Mouse (Mus musculus) cerebellum, adult (tissue): ENCODE results near the gene Hist1h4a.
A peak's percentile ranks its signal among the peaks of the same experiment; 100 is the strongest.
"Not testable (repeated sequence)": the region's sequence is repeated elsewhere in the genome, so short reads cannot be mapped to it uniquely, and the experiment has no call there.

Experiments
- ATAC-seq: cut with Nextera tagmentation; 2 replicates; pipeline ENCODE4 v1.9.2; 2017; ENCODE audit warnings: mild to moderate bottlenecking, moderate library complexity, mixed read lengths; ENCODE audit not compliant: insufficient number of reproducible peaks, low FRiP score, low TSS enrichment

The Hist1h4a gene

GRCm38 (mm10) chr13:23760972-23761864 is at the start of gene Hist1h4a:
Gene Hist1h4a (minus strand): TSS chr13:23761230.
- ATAC-seq, result peak; percentile 69

DNA sequence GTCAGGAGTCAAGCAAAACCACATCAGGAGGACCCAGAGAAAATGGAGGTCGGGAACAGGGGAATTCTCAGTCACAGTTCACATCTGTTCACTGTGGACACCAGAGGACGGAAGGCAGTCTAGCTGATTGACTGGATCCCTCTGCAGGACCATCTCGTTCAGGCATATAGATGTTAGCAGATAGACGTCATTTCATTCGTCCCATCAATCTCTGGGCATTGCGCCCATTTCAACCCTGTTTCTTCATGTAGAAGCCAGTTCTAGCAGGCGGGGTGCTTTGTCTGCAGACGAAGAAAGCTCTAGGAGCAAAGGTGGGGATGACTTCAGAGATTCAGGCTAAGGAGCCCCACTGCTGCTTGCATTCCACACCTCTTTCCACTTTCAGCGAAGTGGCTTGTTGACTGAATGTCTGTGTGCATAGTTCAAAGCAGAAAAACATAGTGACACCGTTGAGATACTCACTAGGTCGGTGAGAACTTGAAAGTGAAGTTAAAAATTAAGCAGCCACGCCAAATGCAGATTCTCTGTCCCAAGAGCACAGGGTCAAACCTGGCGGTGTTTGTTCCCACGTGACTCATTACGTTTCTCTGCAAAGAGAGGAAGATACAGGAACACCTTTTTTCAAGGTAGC is 45.5 kb upstream of the Hist1h4a start, which contains the start of gene Slc17a2:
Gene Slc17a2, plus strand, starts transcription at position 572 of the 631 bp plus-strand sequence.
- no peak for ATAC-seq

DNA sequence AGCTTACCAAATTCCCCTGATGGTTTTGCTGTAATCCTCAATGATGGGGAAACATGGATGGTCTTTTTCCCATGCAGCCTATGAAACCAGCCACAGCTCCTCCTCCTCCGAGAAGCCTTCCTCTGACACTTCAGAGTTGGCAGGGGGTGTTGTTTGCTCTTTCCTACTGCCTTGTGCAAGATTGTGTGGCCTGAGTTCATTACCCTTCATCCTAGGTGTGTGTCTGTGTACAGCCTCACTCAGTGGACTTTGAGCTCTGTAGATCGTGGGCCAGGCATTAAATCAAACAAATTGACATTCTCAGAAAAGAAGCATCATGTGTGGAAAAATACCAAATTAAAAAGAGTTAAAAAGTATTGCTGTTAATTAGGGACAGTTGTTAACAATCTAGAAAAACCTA is 43.5 kb upstream of the Hist1h4a start:
- no peak for ATAC-seq

DNA sequence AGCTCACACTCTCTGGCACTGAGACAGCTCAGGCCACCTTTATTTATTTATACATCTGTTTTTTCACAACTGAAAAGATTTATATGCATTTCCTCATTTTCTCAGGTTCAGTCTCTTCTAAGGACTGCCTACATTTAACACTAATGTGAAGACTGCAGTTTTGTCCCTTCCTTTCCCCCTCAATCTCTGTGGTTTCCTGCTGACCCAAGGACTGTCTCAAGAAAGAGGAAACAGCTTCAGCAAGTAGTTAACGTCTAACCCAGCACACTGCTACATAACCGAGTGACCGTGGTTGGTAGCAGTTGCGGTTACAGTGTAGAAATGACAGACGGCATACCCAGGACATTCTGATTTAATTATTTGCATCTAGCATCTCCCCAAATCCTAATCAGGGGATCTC is 38.4 kb upstream of the Hist1h4a start:
- no peak for ATAC-seq

DNA sequence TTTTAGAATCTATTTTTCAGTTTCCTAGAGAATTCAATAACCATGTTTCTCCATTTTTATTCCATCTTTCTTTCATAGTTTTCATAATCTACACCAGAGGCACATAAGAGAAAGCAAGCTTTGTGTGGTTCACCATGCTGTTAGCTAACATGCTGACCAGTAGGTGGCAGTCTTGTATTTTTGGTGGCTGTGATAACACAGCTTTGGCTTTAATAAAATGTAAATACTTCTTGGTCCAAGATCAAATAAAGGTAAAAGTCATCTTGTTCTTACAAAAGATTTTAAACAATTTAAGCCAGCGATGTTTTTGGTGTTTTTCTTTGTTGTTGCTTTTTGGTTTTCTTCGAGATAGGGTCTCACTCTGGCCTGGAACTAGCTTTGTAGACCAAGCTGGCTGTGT is 31.5 kb upstream of the Hist1h4a start:
- ATAC-seq, result no peak

- no peak for ATAC-seq
Observed at GRCm38 (mm10) chr13:23779025-23779424, 18.0 kb upstream of the Hist1h4a start.

DNA sequence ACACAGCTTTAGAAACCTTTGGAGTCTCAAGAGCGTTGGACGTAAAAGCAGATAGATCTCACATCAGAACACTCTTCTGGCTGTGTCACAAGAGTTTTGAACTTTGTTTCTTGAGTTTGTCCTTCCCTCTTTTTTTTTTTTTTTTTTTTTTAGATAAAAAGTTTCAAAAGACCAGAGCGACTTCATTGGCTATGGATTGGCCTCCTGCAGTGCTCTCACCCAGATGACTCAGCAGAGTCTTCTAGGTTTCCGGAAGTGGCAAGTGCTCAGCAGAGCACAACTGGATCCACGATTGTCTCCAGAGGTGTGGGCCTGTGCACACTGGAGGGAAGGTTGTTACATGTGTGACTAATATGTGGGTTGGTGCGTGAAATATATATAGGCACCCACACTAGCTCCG is 17.3 kb upstream of the Hist1h4a start:
- ATAC-seq, result no peak

DNA sequence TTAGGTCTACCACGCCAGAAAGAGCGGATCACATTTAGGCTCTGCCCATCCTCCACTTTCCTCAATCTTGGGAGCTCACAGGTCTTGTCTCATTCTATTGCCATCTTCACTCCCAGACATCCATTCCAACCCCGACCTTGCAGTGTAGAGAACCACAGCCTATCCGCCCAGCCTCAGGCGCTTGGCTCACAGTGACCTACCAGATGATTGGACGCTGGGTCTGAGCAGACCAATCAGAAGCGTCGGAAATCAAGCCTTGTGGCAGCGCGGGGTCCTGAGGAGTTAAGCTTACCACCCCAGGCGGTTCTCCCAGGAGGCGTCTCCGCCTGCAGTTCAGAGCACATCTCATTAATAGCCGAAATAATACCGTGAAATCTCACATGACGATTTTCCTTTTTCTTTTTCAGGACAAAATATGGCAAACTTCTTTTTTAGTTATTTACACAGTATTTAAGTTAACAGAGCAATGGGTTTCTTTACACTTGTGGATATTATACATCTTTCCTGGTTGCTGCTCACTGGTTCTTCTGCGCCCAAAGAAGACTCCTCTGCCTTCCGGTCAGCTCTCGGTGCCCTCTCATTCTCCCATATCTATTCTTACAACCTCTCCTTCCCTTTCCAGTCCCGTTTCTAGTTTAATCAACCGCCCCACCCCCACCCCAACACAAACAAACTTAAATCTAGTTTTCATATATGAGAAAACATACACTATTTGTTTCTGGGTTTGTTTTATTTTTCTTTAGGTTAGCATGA is 11.7 kb upstream of the Hist1h4a start:
- ATAC-seq, result no peak

GRCm38 (mm10) chr13:23769613-23770012 is 8.6 kb upstream of the Hist1h4a start, which contains the start of gene Trim38:
Gene Trim38 (plus strand): TSS chr13:23769913.
- ATAC-seq, result not testable (repeated sequence)

- ATAC-seq, result no peak
Observed at GRCm38 (mm10) chr13:23768834-23769397, 7.9 kb upstream of the Hist1h4a start.

- no peak for ATAC-seq
Observed at GRCm38 (mm10) chr13:23766772-23767171, 5.7 kb upstream of the Hist1h4a start.

DNA sequence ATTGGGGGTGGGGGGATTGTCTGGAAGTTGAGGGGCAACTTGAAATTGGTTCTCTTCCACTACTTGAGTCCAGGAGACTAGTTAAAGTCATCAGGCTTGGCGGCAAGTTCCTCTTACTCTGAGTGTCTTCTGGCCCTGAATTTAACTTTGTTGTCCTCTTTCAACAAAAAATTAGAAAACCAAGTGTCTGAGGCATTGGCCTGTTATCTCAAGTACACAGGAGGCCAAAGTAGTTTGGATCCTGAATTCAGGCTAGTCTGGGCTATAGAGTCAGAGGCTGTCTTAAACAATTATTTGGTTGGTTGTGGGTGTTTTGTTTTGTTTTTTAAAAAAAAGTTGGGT is 4.1 kb upstream of the Hist1h4a start:
- no peak for ATAC-seq

DNA sequence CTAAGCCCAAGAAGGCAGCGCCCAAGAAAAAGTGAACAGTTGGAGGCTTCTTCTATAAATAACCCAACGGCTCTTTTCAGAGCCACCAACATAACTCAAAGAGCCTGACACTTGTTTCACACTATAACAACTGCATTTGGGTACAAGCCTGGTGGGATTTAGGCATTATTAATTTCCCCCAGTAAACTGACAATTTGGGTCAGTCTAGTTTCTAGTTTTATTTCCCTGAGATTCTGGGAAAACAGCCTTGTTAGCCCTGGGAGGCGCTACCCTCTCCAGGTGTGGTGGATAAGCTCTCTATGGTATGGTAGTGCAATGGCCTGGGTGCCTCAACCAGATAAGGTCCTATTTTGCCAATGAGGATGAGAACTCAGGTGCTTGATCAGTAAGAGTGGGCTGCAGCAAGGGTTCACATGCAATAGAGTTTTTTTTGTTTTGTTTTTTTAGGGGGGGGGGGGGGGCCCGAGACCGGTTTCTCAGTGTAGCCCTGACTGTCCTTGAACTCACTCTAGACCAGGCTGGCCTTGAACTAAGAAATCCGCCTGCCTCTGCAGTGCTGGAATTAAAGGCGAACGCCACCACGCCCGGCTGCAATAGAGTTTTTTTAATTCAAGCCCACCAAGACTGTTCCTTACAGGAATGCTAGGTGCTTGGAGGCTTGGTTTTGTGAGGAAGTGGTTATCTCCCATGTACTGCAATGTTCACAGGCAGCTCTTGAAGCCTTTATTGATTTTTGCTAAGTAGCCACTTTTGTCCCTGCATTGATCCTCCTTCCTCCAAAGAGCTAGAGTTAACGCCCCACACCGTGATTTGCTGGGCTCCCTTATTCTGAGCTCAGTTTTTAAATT is 3.5 kb upstream of the Hist1h4a start:
- no peak for ATAC-seq

- peak; percentile 71 for ATAC-seq
Observed at GRCm38 (mm10) chr13:23763586-23764323, 2.7 kb upstream of the Hist1h4a start, which contains the start of gene Hist1h1a. Gene Hist1h1a (plus strand): TSS chr13:23763666.

DNA sequence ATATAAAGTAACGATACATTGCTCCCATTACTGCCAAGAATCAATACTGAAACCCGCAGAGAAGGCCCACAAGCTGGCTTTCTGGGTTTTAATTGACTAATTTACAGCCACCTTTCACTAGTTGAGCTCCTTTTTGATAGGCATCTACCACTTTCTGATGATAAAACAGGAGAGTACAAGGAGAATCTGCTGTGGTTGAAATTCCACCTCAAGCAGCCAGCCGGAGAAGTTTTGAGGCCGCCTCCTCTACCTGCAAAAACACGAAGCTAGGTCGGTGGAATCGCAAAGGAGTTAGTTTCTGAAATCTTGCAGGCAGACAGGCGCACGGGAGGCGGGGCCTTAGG is 2.2 kb upstream of the Hist1h4a start:
- ATAC-seq, result no peak

GRCm38 (mm10) chr13:23761871-23762821 is 1.1 kb upstream of the Hist1h4a start, which contains the start of gene Hist1h3a:
Gene Hist1h3a (minus strand): TSS chr13:23762386.
- ATAC-seq, result peak; percentile 83

GRCm38 (mm10) chr13:23760240-23760971 is 624 bp downstream of the Hist1h4a start:
- no peak for ATAC-seq
